Mouse (Mus musculus) liver, postnatal 0 days (tissue): Measurements from ENCODE around the gene Mxd3.

ENCODE experiments used
- CTCF ChIP-seq: sonication (generic); IDR thresholded peaks from 2 replicates; pipeline ENCODE4 v1.5.1; 2016; ENCODE audit warnings: antibody characterized with exemption, low read depth
- EP300 ChIP-seq: IDR thresholded peaks from 2 replicates; pipeline ENCODE4 v1.6.1; 2016; ENCODE audit warnings: antibody characterized with exemption, low read depth, mild to moderate bottlenecking

GRCm38 (mm10) chr13:55370234-55370633 is 40.6 kb upstream of the Mxd3 start:
- TF ChIP-seq CTCF (no peak), EP300 (no peak)
